Mouse (Mus musculus): ENCODE measurements around the gene Stpg3.

DNA sequence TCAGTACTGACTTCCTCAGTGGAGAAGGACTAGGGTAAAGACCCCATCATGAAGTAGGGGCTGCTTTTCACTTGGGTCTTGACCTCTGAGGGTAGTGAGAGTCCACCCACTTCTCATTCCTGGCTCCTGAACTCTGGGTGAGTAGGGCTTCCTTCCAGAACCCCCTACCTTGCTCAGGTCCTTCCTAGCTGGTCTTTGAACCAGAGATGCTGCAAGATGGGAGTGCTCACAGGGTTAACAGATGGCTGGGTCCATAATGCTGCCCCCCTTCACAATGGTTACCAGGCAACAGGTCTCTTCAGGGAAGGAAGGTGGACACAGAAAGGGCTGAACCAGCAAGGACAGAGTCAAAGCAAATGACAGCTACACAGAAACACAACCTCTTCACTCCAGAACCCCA, 4.0 kb upstream of the Stpg3 start, which contains the start of gene Fam166a:
- TF ChIP-seq MXI1 (IDR thresholded peaks at IDR 0.05; ENCODE audit: low read depth, low read length): no peak
- no peak for TF ChIP-seq USF1 (IDR thresholded peaks at IDR 0.05; ENCODE audit: low read depth, low read length)
- no peak for TF ChIP-seq POLR2A (IDR thresholded peaks at IDR 0.05; ENCODE audit: control insufficient read depth in 1 of 2, insufficient read depth in 1 of 2, low read depth in 1 of 2, low read length in 2 of 2, poor library complexity in 1 of 2)
- TF ChIP-seq GATA1 (IDR thresholded peaks at IDR 0.05; ENCODE audit: low read depth, low read length): no peak
- no peak for TF ChIP-seq CTCF (IDR thresholded peaks at IDR 0.05 in 2 of 3, conservative IDR thresholded peaks at IDR 0.05 in 1 of 3; ENCODE audit: control insufficient read depth in 1 of 3, insufficient read depth in 1 of 3, low read depth in 2 of 3, low read length in 3 of 3, poor library complexity in 1 of 3, severe bottlenecking in 1 of 3)
- TF ChIP-seq HCFC1 (IDR thresholded peaks at IDR 0.05; ENCODE audit: low read depth, low read length): no peak
